Mouse (Mus musculus): ENCODE measurements around the gene Adam19. TPM values are rescaled to one million over a fixed set of nuclear protein-coding genes. Genes with fewer than 3 reads are reported as not detected.

Gene Adam19
- polyA plus RNA-seq, 1 experiment, result 0.07 TPM

DNA sequence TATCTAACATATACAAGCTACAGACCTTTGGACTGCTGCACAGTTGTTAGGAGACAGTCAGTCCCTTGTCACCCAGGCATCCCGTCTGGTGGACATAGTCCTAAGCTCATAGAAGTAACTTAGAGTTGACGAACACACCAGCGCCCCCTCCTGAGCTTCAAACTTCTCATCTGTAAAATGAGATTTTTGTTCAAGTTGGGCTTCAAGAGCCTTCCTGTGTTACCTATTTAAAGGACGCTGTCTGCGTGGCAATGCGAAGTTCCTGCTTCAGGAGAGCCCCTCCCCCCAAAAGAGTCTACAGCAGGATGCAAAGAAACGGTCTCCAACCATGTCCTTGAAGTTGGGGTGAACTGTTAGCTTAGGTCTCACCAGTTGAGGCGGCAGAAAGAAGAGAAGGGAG lies 15.0 kb downstream of the Adam19 start:
- TF ChIP-seq TAL1 (IDR thresholded peaks at IDR 0.05; ENCODE audit: low read length) (no peak), GATA1 (IDR thresholded peaks at IDR 0.05; ENCODE audit: low read length) (no peak)
- Histone ChIP-seq H3K4me3 (replicated peaks) (no peak overlapping the region), H3K27me3 (ENCODE audit: control insufficient read depth) (peaks cover 10% of the 10 kb centered on the region), H3K4me1 (ENCODE audit: control insufficient read depth) (peaks cover 14% of the 10 kb centered on the region), H3K36me3 (ENCODE audit: control insufficient read depth) (no peaks in the 10 kb centered on the region), H3K9me3 (ENCODE audit: control insufficient read depth, low read length) (no peaks in the 10 kb centered on the region)

DNA sequence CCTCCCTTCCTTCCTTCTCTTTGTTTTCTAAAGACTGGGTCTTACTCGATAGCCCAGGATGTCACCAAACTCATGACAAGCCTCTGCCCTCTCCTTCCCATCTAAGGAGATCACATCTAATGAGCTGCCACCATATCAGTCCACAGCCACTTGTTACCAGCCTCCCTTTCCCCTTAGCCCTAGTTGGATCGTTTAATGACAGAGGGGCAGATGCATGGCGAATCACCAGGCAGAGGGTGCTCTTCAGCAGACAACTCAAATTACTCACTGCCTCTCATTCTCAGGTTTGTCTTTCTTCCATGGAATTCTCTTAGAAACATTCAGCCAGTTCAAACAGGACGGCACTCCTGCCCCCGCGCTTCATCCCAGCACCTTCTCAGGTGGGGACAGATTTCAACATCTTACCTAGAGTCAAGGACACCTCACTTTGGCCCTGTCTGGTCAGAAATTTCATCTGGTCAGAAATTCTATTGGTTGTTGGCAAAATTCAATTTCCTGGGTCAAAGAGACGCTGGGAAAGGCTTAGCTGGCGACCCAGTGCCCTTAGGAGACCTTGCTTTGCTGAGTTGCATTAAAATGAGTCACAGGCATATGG lies 16.8 kb downstream of the Adam19 start:
- Histone ChIP-seq H3K36me3 (ENCODE audit: control insufficient read depth) (peaks cover 11% of the 10 kb centered on the region), H3K4me3 (replicated peaks) (no peak overlapping the region), H3K9me3 (ENCODE audit: control insufficient read depth, low read length) (peaks cover 10% of the 10 kb centered on the region), H3K4me1 (ENCODE audit: control insufficient read depth) (peaks cover 30% of the 10 kb centered on the region), H3K27me3 (ENCODE audit: control insufficient read depth) (no peaks in the 10 kb centered on the region)
- no peak for TF ChIP-seq GATA1 (IDR thresholded peaks at IDR 0.05; ENCODE audit: low read length)
- TF ChIP-seq TAL1 (IDR thresholded peaks at IDR 0.05; ENCODE audit: low read length), result no peak

DNA sequence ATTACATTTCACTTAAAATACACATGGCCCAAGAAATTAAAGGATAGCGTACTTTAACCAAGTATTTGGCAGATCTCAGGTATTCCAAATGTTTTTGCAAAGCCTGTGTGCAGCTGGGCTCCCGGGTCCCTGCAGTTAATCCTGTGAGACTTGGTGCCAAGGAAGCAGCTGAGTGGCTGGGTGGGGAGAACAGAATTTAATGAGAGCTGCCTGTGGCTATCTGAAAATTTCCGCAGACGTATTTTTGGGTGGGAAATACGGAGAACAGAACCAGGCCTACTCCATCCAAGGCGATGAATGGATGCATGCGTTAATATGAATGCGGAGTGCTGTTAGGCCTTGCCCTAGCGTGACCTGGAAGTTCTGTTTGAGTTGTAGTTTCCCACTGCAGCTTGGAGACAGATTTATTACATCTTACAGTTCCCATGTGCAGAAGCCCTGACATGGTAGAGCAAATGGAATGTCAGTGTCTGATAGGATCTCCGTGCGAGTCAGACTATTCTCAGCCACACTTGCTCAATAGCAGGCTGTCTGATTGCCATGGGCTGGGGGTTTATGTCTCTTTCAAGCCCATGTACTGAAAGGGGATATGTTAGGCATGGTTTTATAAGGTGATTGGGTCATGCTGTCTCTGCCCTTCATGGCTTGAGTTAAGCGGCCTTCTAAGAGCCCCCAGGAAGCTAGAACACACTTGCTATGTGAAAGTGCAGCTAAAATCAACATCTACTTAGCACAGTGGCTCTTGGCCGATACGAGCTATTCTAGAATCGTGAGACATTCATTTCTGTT lies 17.5 kb downstream of the Adam19 start:
- peaks cover 11% of the 10 kb centered on the region for H3K36me3 ChIP-seq (ENCODE audit: control insufficient read depth)
- peaks cover 36% of the 10 kb centered on the region for H3K4me1 ChIP-seq (ENCODE audit: control insufficient read depth)
- no peaks in the 10 kb centered on the region for H3K27me3 ChIP-seq (ENCODE audit: control insufficient read depth)
- peaks cover 10% of the 10 kb centered on the region for H3K9me3 ChIP-seq (ENCODE audit: control insufficient read depth, low read length)
- H3K4me3 ChIP-seq (replicated peaks), result no peak overlapping the region
- no peak for TF ChIP-seq GATA1 (IDR thresholded peaks at IDR 0.05; ENCODE audit: low read length)

DNA sequence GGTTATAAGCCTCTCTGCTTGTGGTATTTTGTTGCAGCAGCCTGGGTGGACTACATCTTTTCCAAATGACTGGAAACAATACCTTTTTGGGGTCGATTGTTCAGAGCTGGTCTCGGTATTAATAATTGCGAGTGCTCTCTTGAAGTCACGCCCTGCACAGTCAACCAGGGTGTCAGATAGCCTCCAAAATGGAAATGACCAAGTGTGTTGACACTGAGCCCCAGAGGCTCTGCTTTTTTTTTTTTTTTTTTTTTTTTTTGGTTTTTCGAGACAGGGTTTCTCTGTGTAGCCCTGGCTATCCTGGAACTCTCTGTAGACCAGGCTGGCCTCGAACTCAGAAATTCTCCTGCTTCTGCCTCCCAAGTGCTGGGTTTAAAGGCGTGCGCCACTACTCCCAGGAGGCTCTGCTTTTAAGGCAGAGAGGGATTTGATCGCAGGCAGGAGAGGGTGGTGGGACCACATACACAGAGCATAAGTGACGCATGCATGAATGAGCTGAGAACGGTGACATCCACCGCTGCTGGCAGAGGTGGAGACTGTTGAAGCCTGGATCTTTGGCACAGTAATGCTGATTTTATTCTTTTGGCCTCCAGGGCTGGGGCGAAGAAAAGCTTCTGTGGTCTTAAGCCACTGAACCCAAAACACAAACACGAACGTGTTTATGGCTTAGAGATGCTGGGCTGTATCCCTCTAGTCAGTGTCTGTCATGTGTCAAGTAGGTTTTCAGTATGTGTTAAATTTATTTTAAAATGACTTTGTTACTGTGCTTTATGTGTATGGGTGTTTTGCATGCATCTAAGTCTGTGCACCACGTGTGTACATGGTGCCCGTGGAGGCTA lies 18.3 kb downstream of the Adam19 start:
- H3K4me3 ChIP-seq (replicated peaks), result no peak overlapping the region
- TF ChIP-seq TAL1 (IDR thresholded peaks at IDR 0.05; ENCODE audit: low read length), result no peak
- TF ChIP-seq GATA1 (IDR thresholded peaks at IDR 0.05; ENCODE audit: low read length), result no peak
- peaks cover 10% of the 10 kb centered on the region for H3K9me3 ChIP-seq (ENCODE audit: control insufficient read depth, low read length)
- H3K27me3 ChIP-seq (ENCODE audit: control insufficient read depth), result no peaks in the 10 kb centered on the region
- H3K36me3 ChIP-seq (ENCODE audit: control insufficient read depth), result peaks cover 14% of the 10 kb centered on the region
- peaks cover 44% of the 10 kb centered on the region for H3K4me1 ChIP-seq (ENCODE audit: control insufficient read depth)

DNA sequence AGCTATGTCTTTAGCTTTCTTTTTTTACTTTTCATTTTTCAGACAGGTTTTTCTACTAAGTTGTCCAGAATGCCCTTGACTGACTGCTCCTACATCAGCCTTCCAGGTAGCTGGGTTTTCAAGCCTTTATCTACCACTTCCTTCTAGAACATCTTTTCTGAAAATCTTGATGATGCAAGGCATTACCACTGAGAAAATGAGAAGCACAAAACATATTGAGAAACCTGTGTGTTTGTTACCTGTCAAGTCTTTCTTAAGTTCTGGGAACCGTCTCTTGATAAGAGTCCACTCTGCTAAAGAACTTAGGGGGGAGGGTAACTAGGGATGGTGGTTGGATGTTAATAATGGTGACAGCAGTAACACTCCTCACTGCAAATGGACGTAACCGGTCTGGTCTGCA lies 19.7 kb downstream of the Adam19 start:
- TF ChIP-seq TAL1 (IDR thresholded peaks at IDR 0.05; ENCODE audit: low read length) (no peak), GATA1 (IDR thresholded peaks at IDR 0.05; ENCODE audit: low read length) (no peak)
- Histone ChIP-seq H3K27me3 (ENCODE audit: control insufficient read depth) (no peaks in the 10 kb centered on the region), H3K9me3 (ENCODE audit: control insufficient read depth, low read length) (peaks cover 10% of the 10 kb centered on the region), H3K36me3 (ENCODE audit: control insufficient read depth) (peaks cover 16% of the 10 kb centered on the region), H3K4me3 (replicated peaks) (no peak overlapping the region), H3K4me1 (ENCODE audit: control insufficient read depth) (peaks cover 55% of the 10 kb centered on the region)

DNA sequence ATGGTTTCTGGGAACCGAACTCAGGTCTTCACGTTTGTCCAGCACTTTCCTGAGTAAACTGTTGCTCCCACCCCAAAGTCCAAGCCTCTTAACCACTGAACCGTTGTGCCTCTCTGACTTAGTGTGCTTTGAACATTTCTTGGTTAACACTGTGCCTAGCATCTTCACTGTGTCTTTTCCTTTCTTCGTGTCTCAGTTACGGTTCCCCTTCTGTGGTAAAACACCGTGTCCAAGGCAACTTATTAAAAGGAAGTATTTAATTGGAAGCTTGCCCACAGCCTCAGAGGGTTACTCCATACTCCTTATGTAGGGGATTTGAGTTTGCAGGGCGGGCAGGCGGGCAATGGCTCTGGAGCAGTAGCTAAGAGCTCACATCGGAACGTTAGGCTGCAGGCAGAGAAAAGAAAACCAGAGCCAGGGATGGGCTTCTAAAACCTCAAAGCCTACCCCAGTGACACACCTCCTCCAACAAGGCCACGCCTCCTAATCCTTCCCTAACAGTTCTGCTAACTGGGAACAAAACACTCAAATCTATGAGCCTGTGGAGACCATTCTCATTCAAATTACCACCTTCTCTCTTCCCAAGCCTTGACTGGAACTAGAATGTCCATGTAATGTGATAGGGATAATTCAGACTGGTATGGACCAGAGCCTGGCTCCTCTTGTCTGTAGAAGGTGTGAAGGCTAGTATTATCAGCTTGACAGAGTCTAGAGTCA lies 20.8 kb downstream of the Adam19 start:
- Histone ChIP-seq H3K4me1 (ENCODE audit: control insufficient read depth) (peaks cover 59% of the 10 kb centered on the region), H3K4me3 (replicated peaks) (no peak overlapping the region), H3K27me3 (ENCODE audit: control insufficient read depth) (no peaks in the 10 kb centered on the region), H3K9me3 (ENCODE audit: control insufficient read depth, low read length) (peaks cover 10% of the 10 kb centered on the region), H3K36me3 (ENCODE audit: control insufficient read depth) (peaks cover 16% of the 10 kb centered on the region)
- TF ChIP-seq TAL1 (IDR thresholded peaks at IDR 0.05; ENCODE audit: low read length) (no peak), GATA1 (IDR thresholded peaks at IDR 0.05; ENCODE audit: low read length) (no peak)

DNA sequence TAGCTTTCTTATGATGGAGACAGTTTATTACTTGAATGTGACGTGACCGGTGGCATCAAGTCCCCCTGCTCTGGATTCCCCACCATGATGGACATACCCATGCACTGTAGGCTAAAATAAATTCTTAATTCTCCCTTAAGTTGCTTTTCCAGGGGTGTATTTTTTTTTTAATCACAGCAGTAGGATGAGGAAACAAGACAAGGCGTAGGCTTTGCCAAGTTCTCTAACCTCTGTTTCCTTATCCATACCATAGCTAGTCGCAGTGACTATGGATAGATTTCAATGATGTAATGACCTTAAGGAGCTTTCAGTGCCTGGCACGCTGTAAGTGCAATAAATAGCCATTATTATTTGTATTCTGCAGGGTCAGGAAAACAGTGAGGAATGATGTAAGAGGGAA lies 21.5 kb downstream of the Adam19 start:
- peaks cover 59% of the 10 kb centered on the region for H3K4me1 ChIP-seq (ENCODE audit: control insufficient read depth)

DNA sequence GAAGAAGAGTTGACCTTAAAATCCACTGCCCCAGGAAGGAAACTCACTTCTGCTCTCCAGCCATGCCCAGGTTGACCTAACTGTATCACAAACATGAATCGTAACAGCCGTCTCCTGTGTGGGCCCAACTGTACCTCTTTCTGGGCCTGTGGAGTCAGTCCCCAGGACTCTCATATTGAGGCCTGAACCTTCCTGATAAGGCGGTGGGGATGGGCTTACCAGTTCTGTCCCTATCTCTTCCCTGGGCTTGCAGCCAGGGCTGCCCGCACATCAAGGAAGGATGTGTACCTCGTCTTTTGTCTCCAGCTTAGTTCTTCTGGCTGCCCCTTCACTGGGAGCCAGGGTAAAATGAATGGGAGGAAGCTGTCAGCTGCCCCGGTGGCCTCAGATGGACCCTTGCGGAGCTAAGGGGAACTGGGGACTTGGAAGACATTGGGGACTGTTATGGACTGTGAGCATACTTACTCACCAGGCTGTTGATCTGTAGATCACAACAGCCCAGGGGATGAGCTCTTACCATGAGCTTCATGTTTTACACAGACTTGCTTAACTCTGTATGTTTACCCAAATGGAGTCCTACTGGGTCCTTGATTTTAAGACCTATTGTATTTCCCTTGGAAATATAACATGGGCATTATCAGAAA lies 22.1 kb downstream of the Adam19 start:
- Histone ChIP-seq H3K4me1 (ENCODE audit: control insufficient read depth) (peaks cover 55% of the 10 kb centered on the region), H3K36me3 (ENCODE audit: control insufficient read depth) (peaks cover 16% of the 10 kb centered on the region), H3K9me3 (ENCODE audit: control insufficient read depth, low read length) (peaks cover 10% of the 10 kb centered on the region), H3K4me3 (replicated peaks) (peak overlapping the region; percentile 61), H3K27me3 (ENCODE audit: control insufficient read depth) (no peaks in the 10 kb centered on the region)
- TF ChIP-seq GATA1 (IDR thresholded peaks at IDR 0.05; ENCODE audit: low read length), result peak; percentile 87
- TF ChIP-seq TAL1 (IDR thresholded peaks at IDR 0.05; ENCODE audit: low read length), result peak; percentile 89

More for the DNA sequence above, 21.5 kb downstream of the Adam19 start:
- Histone ChIP-seq H3K4me3 (replicated peaks) (peak overlapping the region; percentile 61), H3K9me3 (ENCODE audit: control insufficient read depth, low read length) (peaks cover 10% of the 10 kb centered on the region), H3K36me3 (ENCODE audit: control insufficient read depth) (peaks cover 16% of the 10 kb centered on the region), H3K27me3 (ENCODE audit: control insufficient read depth) (no peaks in the 10 kb centered on the region)
- TF ChIP-seq TAL1 (IDR thresholded peaks at IDR 0.05; ENCODE audit: low read length), result no peak
- no peak for TF ChIP-seq GATA1 (IDR thresholded peaks at IDR 0.05; ENCODE audit: low read length)
